Mouse (Mus musculus) olfactory bulb, adult 2 months (tissue): ENCODE results near the gene Ttyh3. TPM values are rescaled to one million over a fixed set of nuclear protein-coding genes. Genes with fewer than 3 reads are reported as not detected.

Source experiments
- H3K27ac ChIP-seq: fragments of 200-500 bp; 2 replicates; pipeline ENCODE4 v1.5.1; 2012; ENCODE audit warnings: low read depth, low read length; ENCODE audit not compliant: insufficient read depth
- H3K4me1 ChIP-seq: fragments of 200-500 bp; 2 replicates; pipeline ENCODE4 v1.6.1; 2012; ENCODE audit warnings: low read length; ENCODE audit not compliant: control insufficient read depth, insufficient read depth
- H3K4me3 ChIP-seq: fragments of 200-500 bp; 2 replicates; pipeline ENCODE4 v1.5.1; 2012; ENCODE audit warnings: mild to moderate bottlenecking, low read depth, low read length, moderate library complexity; ENCODE audit not compliant: insufficient read depth
- CTCF ChIP-seq: fragments of 200-500 bp; IDR thresholded peaks from 2 replicates; pipeline ENCODE4 v1.5.1; 2012; ENCODE audit warnings: low read depth, mild to moderate bottlenecking, low read length, moderate library complexity; ENCODE audit not compliant: insufficient read depth
- POLR2A ChIP-seq: fragments of 200-500 bp; IDR thresholded peaks from 2 replicates; pipeline ENCODE4 v1.6.1; 2012; ENCODE audit warnings: mild to moderate bottlenecking, low read depth, low read length, moderate library complexity; ENCODE audit not compliant: insufficient read depth
- WGBS: fragments of 180-500 bp; shearing (Covaris S2); methylation state at CpG from one replicate; pipeline ENCODE4 v1.1.7; 2018; 5-methylcytosine and 5-hydroxymethylcytosine counted together
- polyA plus RNA-seq: library from polyadenylated mRNA; stranded (reverse); fragments of >200 nt; gene quantifications from 2 replicates; pipeline ENCODE4 v1.2.4, GENCODE M21; 2012; ENCODE audit warnings: low replicate concordance; ENCODE audit not compliant: missing spikeins, insufficient read depth, insufficient read length

The Ttyh3 gene
- polyA plus RNA-seq, 1 experiment, result not detected

GRCm38 (mm10) chr5:140616110-140616503, 32.7 kb downstream of the Ttyh3 start:
- 85% methylated on average over 6 of the region's 6 CpGs for WGBS
- peaks cover 23% of the 10 kb centered on the region for H3K4me1 ChIP-seq
- H3K4me3 ChIP-seq, result no peak overlapping the region
- H3K27ac ChIP-seq, result no peak overlapping the region
- no peak for TF ChIP-seq CTCF
- TF ChIP-seq POLR2A, result no peak

GRCm38 (mm10) chr5:140615321-140616109, 33.3 kb downstream of the Ttyh3 start:
- 67% methylated on average over 10 of the region's 10 CpGs for WGBS
- H3K27ac ChIP-seq, result no peak overlapping the region
- H3K4me1 ChIP-seq, result peaks cover 27% of the 10 kb centered on the region
- H3K4me3 ChIP-seq, result no peak overlapping the region
- TF ChIP-seq CTCF (no peak), POLR2A (no peak)

GRCm38 (mm10) chr5:140614837-140615236, 34.0 kb downstream of the Ttyh3 start:
- Histone ChIP-seq H3K27ac (no peak overlapping the region), H3K4me1 (peaks cover 34% of the 10 kb centered on the region), H3K4me3 (no peak overlapping the region)
- WGBS, result 80% methylated on average over 4 of the region's 4 CpGs
- TF ChIP-seq POLR2A (no peak), CTCF (no peak)

GRCm38 (mm10) chr5:140614141-140614540, 34.7 kb downstream of the Ttyh3 start:
- Histone ChIP-seq H3K4me3 (no peak overlapping the region), H3K4me1 (peaks cover 41% of the 10 kb centered on the region), H3K27ac (no peak overlapping the region)
- TF ChIP-seq POLR2A, result no peak
- TF ChIP-seq CTCF, result no peak
- WGBS, result 97% methylated on average over 10 of the region's 10 CpGs

GRCm38 (mm10) chr5:140612191-140612590, 36.6 kb downstream of the Ttyh3 start:
- H3K4me3 ChIP-seq, result no peak overlapping the region
- 66% methylated on average over 18 of the region's 18 CpGs for WGBS
- TF ChIP-seq POLR2A (no peak), CTCF (no peak)
- H3K27ac ChIP-seq, result no peak overlapping the region
- peaks cover 54% of the 10 kb centered on the region for H3K4me1 ChIP-seq

- H3K4me1 ChIP-seq, result peaks cover 56% of the 10 kb centered on the region
- H3K4me3 ChIP-seq, result no peak overlapping the region
- TF ChIP-seq CTCF, result no peak
- no peak for TF ChIP-seq POLR2A
- H3K27ac ChIP-seq, result 0 out of 2 replicates have a peak overlapping the region, but pooled peaks have one; percentile 0
- WGBS, result 24% methylated on average over 15 of the region's 15 CpGs
Observed at GRCm38 (mm10) chr5:140611611-140612185, 37.1 kb downstream of the Ttyh3 start.

GRCm38 (mm10) chr5:140611021-140611583, 37.7 kb downstream of the Ttyh3 start:
- TF ChIP-seq POLR2A (no peak), CTCF (no peak)
- H3K4me3 ChIP-seq, result peak overlapping the region; percentile 31; the same call in 1 of the 2 replicates
- H3K4me1 ChIP-seq, result peaks cover 58% of the 10 kb centered on the region
- 23% methylated on average over 21 of the region's 21 CpGs for WGBS
- H3K27ac ChIP-seq, result peak overlapping the region; percentile 0; the same call in 1 of the 2 replicates

- H3K4me1 ChIP-seq, result peaks cover 58% of the 10 kb centered on the region
- TF ChIP-seq CTCF, result no peak
- TF ChIP-seq POLR2A, result no peak
- peak overlapping the region; percentile 31 for H3K4me3 ChIP-seq
- 12% methylated on average over 30 of the region's 30 CpGs for WGBS
- peak overlapping the region; percentile 73 for H3K27ac ChIP-seq
Observed at GRCm38 (mm10) chr5:140610273-140611011, 38.4 kb downstream of the Ttyh3 start.
